Mouse (Mus musculus) myocyte (in vitro differentiated cells): ENCODE measurements around the gene Bicc1. TPM values are rescaled to one million over a fixed set of nuclear protein-coding genes. Genes with fewer than 3 reads are reported as not detected.

ENCODE experiments used
- H3K27me3 ChIP-seq: one replicate; pipeline ENCODE4 v1.6.1; 2011; ENCODE audit not compliant: control insufficient read depth, insufficient read depth, insufficient read length
- H3K36me3 ChIP-seq: one replicate; pipeline ENCODE4 v1.6.1; 2011; ENCODE audit not compliant: control insufficient read depth, insufficient read depth
- H3K4me2 ChIP-seq: one replicate; pipeline ENCODE4 v1.6.1; 2011; ENCODE audit warnings: low read depth, control low read depth
- H3K4me3 ChIP-seq: one replicate; pipeline ENCODE4 v1.5.1; 2011; ENCODE audit warnings: mild to moderate bottlenecking, control low read depth, moderate library complexity
- H3K79me2 ChIP-seq: one replicate; pipeline ENCODE4 v1.6.1; 2011; ENCODE audit not compliant: control insufficient read depth, insufficient read depth
- H3ac ChIP-seq: one replicate; pipeline ENCODE4 v1.6.1; 2011; ENCODE audit not compliant: control insufficient read depth, insufficient read length
- CEBPB ChIP-seq: IDR thresholded peaks from 2 replicates; pipeline ENCODE4 v1.6.1; 2011; ENCODE audit warnings: mild to moderate bottlenecking, moderate library complexity; ENCODE audit not compliant: poor library complexity, insufficient read depth, severe bottlenecking
- E2F4 ChIP-seq: IDR thresholded peaks from one replicate; pipeline ENCODE4 v1.6.1; 2011; ENCODE audit warnings: mild to moderate bottlenecking, control low read depth, moderate library complexity; ENCODE audit not compliant: insufficient read depth
- MAX ChIP-seq: IDR thresholded peaks from one replicate; pipeline ENCODE4 v1.6.1; 2011; ENCODE audit warnings: low read depth, mild to moderate bottlenecking, control low read depth
- MYOD1 ChIP-seq, 3 experiments: IDR thresholded peaks; one replicate each; pipeline ENCODE4 v1.6.1; 2011; ENCODE audit warnings: control low read depth in 2 of 3, low read depth in 2 of 3, mild to moderate bottlenecking in 2 of 3, moderate library complexity in 1 of 3; ENCODE audit not compliant: insufficient read length in 2 of 3, control insufficient read depth in 1 of 3
- MYOG ChIP-seq, 3 experiments: IDR thresholded peaks; one replicate each; pipeline ENCODE4 v1.6.1; 2011; ENCODE audit warnings: control low read depth in 2 of 3, low read depth in 2 of 3, mild to moderate bottlenecking in 2 of 3; ENCODE audit not compliant: insufficient read length in 2 of 3, control insufficient read depth in 1 of 3, insufficient read depth in 1 of 3
- POLR2A ChIP-seq: IDR thresholded peaks from one replicate; pipeline ENCODE4 v1.6.1; 2011; ENCODE audit warnings: low read depth, mild to moderate bottlenecking, control low read depth, moderate library complexity; ENCODE audit not compliant: insufficient read length
- POLR2AphosphoS2 ChIP-seq: IDR thresholded peaks from one replicate; pipeline ENCODE4 v1.6.1; 2011; ENCODE audit warnings: low read depth, control low read depth; ENCODE audit not compliant: insufficient read length
- REST ChIP-seq: IDR thresholded peaks from one replicate; pipeline ENCODE4 v1.6.1; 2011; ENCODE audit warnings: mild to moderate bottlenecking, control low read depth, moderate library complexity; ENCODE audit not compliant: insufficient read depth, insufficient read length
- SRF ChIP-seq: IDR thresholded peaks from one replicate; pipeline ENCODE4 v1.6.1; 2011; ENCODE audit warnings: low read depth; ENCODE audit not compliant: control insufficient read depth, insufficient read length
- TCF12 ChIP-seq: IDR thresholded peaks from one replicate; pipeline ENCODE4 v1.6.1; 2011; ENCODE audit warnings: mild to moderate bottlenecking, control low read depth; ENCODE audit not compliant: poor library complexity, insufficient read depth, severe bottlenecking
- TCF3 ChIP-seq: IDR thresholded peaks from one replicate; pipeline ENCODE4 v1.6.1; 2011; ENCODE audit warnings: low read depth, control low read depth; ENCODE audit not compliant: insufficient read length
- USF1 ChIP-seq: IDR thresholded peaks from one replicate; pipeline ENCODE4 v1.6.1; 2011; ENCODE audit warnings: low read depth, mild to moderate bottlenecking, control low read depth, moderate library complexity
- polyA plus RNA-seq: library from polyadenylated mRNA; unstranded; fragments of >200 nt; fragmentation: generic; extraction: Trizol; gene quantifications from one replicate; pipeline ENCODE4 v1.2.1, GENCODE M21; 2012; ENCODE audit warnings: missing spikeins

Bicc1 gene
- polyA plus RNA-seq, 1 experiment, result 4.6 TPM

DNA sequence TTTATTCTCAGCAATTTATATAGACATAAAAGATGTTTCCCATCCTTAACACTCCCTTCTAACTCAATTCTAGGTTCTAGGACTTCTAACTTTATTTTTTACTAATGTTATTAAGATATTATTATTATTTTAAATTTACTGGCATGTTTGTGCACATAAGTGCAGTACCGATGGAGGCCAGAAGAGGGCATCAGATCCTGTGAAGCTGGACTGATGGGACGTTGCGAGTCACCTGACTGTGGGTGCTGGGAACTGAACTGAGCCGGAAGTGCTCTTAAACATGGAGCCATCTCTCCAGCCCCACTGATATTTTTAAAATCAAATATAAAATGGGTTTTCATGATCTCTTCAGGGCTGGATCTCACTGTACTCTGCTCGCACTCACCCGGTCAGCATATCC is 242.8 kb downstream of the Bicc1 start:
- Histone ChIP-seq H3K36me3 (no peaks in the 10 kb centered on the region), H3K79me2 (no peaks in the 10 kb centered on the region), H3K27me3 (no peaks in the 10 kb centered on the region), H3K4me2 (no peak overlapping the region), H3K4me3 (no peak overlapping the region), H3ac (no peak overlapping the region)
- TF ChIP-seq CEBPB (no peak), POLR2A (no peak), SRF (no peak), E2F4 (no peak), TCF3 (no peak), MAX (no peak), USF1 (no peak), TCF12 (no peak), POLR2AphosphoS2 (no peak), REST (no peak)

DNA sequence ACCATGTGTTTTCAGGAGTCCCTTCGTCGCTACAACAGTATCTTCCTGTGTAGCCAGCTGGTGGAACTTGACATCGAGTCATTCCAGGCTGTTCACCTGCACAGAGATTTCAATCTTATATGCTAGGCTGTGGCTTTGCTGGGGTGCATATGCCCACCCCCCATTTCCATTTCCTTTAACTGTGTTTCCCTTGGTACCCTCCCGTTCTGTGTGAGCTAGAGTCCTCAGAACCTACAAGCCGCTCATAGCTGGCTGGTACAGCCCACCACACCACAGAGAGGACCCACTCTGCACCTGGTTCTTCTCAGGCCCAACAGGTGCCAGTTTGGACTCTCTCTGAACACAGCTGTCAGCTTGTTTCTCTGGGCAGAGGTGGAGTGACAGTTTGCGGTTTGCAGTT is 244.4 kb downstream of the Bicc1 start:
- H3K4me2 ChIP-seq, result no peak overlapping the region
- H3K4me3 ChIP-seq, result no peak overlapping the region
- H3K79me2 ChIP-seq, result no peaks in the 10 kb centered on the region
- no peaks in the 10 kb centered on the region for H3K27me3 ChIP-seq
- no peak for TF ChIP-seq TCF3
- TF ChIP-seq POLR2A, result no peak
- TF ChIP-seq MAX, result no peak
- TF ChIP-seq SRF, result no peak
- TF ChIP-seq MYOG (IDR thresholded peaks at IDR 0.05; ENCODE audit: control insufficient read depth in 1 of 3, insufficient read depth in 1 of 3, insufficient read length in 2 of 3, low read depth in 2 of 3), result no peak
- no peak for TF ChIP-seq TCF12
- no peak for TF ChIP-seq E2F4
- H3K36me3 ChIP-seq, result no peaks in the 10 kb centered on the region
- H3ac ChIP-seq, result no peak overlapping the region

DNA sequence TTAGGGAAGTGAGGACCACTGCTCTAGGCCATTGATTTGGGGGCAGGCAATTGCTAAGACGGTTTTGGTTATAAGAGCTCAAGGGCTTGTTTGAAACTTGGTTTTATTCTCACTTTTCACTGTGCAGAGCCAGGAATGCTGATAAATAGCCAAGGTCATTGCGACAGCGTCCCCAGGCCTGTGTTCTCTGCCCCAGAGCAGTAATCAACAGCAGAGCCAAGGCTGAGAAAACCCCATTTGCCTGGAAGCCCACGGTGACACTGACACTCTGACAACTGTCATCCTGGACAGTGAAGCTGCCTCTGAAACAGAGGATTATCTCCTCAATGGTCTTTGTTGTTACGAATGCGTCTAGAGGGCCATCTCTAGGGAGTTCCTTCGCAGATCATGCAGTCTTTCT is 255.6 kb downstream of the Bicc1 start:
- Histone ChIP-seq H3K27me3 (no peaks in the 10 kb centered on the region), H3K36me3 (no peaks in the 10 kb centered on the region), H3K4me2 (no peak overlapping the region), H3ac (no peak overlapping the region), H3K79me2 (no peaks in the 10 kb centered on the region), H3K4me3 (no peak overlapping the region)
- TF ChIP-seq CEBPB (no peak), MYOD1 (IDR thresholded peaks at IDR 0.05; ENCODE audit: control insufficient read depth in 1 of 3, insufficient read length in 2 of 3, low read depth in 2 of 3) (no peak), POLR2AphosphoS2 (no peak), REST (no peak), TCF3 (no peak), MYOG (IDR thresholded peaks at IDR 0.05; ENCODE audit: control insufficient read depth in 1 of 3, insufficient read depth in 1 of 3, insufficient read length in 2 of 3, low read depth in 2 of 3) (no peak), USF1 (no peak), SRF (no peak), E2F4 (no peak), POLR2A (no peak), MAX (no peak), TCF12 (no peak)

DNA sequence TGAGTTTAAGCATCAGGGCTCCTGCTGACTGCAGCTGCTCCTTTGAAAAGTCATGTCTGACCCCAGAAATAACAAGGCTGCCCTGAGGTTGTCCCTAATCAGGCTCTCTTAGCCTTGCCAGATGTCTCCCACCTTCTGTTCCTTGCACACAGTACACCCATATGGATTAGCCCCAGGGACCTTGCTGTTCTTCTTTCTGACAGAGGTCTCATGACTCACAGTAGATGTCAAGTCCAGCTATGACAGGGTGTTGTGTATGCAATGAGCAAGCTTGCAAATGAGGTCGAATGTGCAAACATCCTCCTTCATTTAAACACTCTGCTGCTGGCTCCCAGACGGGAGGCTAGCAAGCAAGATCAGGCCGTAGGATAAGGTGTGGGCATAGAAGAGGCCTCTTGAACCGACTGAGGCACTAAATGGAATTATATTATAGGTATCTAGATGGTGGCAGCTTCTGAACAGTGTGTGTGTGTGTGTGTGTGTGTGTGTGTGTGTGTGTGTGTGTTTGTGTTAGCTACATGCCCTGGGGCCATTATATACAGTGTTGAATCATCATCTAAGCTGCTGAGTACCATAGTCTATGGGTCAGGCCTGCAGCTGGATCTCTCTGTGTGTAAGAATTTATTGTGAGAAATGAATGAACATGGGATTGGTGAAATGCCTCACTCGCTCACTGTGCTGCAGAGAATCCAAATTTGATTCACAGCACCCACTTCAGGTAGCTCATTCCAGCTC is 256.6 kb downstream of the Bicc1 start:
- Histone ChIP-seq H3K36me3 (no peaks in the 10 kb centered on the region), H3K4me2 (no peak overlapping the region), H3K4me3 (no peak overlapping the region), H3ac (no peak overlapping the region), H3K79me2 (no peaks in the 10 kb centered on the region), H3K27me3 (no peaks in the 10 kb centered on the region)
- no peak for TF ChIP-seq CEBPB
- no peak for TF ChIP-seq USF1
- no peak for TF ChIP-seq MYOD1 (IDR thresholded peaks at IDR 0.05; ENCODE audit: control insufficient read depth in 1 of 3, insufficient read length in 2 of 3, low read depth in 2 of 3)
- TF ChIP-seq REST, result no peak
- TF ChIP-seq E2F4, result no peak
- no peak for TF ChIP-seq TCF3
- no peak for TF ChIP-seq POLR2A
- no peak for TF ChIP-seq TCF12
- no peak for TF ChIP-seq MAX
- no peak for TF ChIP-seq SRF
- TF ChIP-seq MYOG (IDR thresholded peaks at IDR 0.05; ENCODE audit: control insufficient read depth in 1 of 3, insufficient read depth in 1 of 3, insufficient read length in 2 of 3, low read depth in 2 of 3), result no peak
- TF ChIP-seq POLR2AphosphoS2, result no peak
